Mouse (Mus musculus): Measurements from ENCODE around the gene Reln.

- TF ChIP-seq CTCF (conservative IDR thresholded peaks at IDR 0.05; ENCODE audit: low read length) (no peak), NANOG (IDR thresholded peaks at IDR 0.05; ENCODE audit: borderline replicate concordance, low read length) (no peak)
Observed at GRCm38 (mm10) chr5:22158754-22159153, 185.7 kb downstream of the Reln start.
